Mouse (Mus musculus) heart, postnatal 4 days (tissue): ENCODE measurements at regions not wholly inside any gene's neighbourhood (a gene's known extent, or its start where the extent isn't known, plus 50 kb on each side); places are given as distances from the start of the nearest gene placed in this dataset.

Experiments used
- DNase-seq: peaks from one replicate; pipeline ENCODE4 v3.0.0; 2021

GRCm38 (mm10) chr16:76232680-76233079, 140.9 kb downstream of the Nrip1 start:
- DNase-seq: no peak

GRCm38 (mm10) chr16:76232174-76232573, 141.5 kb downstream of the Nrip1 start:
- no peak for DNase-seq

GRCm38 (mm10) chr16:76230516-76231302, 142.9 kb downstream of the Nrip1 start:
- DNase-seq: no peak

GRCm38 (mm10) chr16:76228451-76228850, 145.2 kb downstream of the Nrip1 start:
- no peak for DNase-seq

- peak; percentile 29 for DNase-seq
Measured at GRCm38 (mm10) chr16:76226446-76226845, 147.2 kb downstream of the Nrip1 start.

- DNase-seq: no peak
Measured at GRCm38 (mm10) chr16:76225587-76226226, 147.9 kb downstream of the Nrip1 start.

GRCm38 (mm10) chr16:76224901-76225586, 148.6 kb downstream of the Nrip1 start:
- no peak for DNase-seq

GRCm38 (mm10) chr16:76223716-76224115, 149.9 kb downstream of the Nrip1 start:
- DNase-seq: no peak

GRCm38 (mm10) chr16:76222960-76223359, 150.7 kb downstream of the Nrip1 start:
- DNase-seq: no peak

- DNase-seq: no peak
Measured at GRCm38 (mm10) chr16:76220466-76220865, 153.2 kb downstream of the Nrip1 start.

GRCm38 (mm10) chr16:76219233-76219632, 154.4 kb downstream of the Nrip1 start:
- DNase-seq: no peak

GRCm38 (mm10) chr16:76218310-76219170, 155.1 kb downstream of the Nrip1 start:
- no peak for DNase-seq

- no peak for DNase-seq
Measured at GRCm38 (mm10) chr16:76216184-76216583, 157.4 kb downstream of the Nrip1 start.

GRCm38 (mm10) chr16:76215558-76215957, 158.1 kb downstream of the Nrip1 start:
- DNase-seq: no peak

GRCm38 (mm10) chr16:76201773-76202571, 171.7 kb downstream of the Nrip1 start:
- peak; percentile 35 for DNase-seq

- no peak for DNase-seq
Measured at GRCm38 (mm10) chr16:76200801-76201728, 172.6 kb downstream of the Nrip1 start.

- peak; percentile 56 for DNase-seq
Measured at GRCm38 (mm10) chr16:76200268-76200667, 173.4 kb downstream of the Nrip1 start.

GRCm38 (mm10) chr16:76199006-76199405, 174.6 kb downstream of the Nrip1 start:
- no peak for DNase-seq

- no peak for DNase-seq
Measured at GRCm38 (mm10) chr16:76194291-76194690, 172.2 kb upstream of the Samsn1 start.

GRCm38 (mm10) chr16:76191135-76191534, 169.1 kb upstream of the Samsn1 start:
- DNase-seq: no peak
